Mouse (Mus musculus) embryo, embryonic 11 days (tissue): ENCODE data around the gene Gdpd2.

Experiments
- DNase-seq: peaks from one replicate; pipeline ENCODE4 v3.0.0-alpha.2; 2015

The Gdpd2 gene

GRCm38 (mm10) chrX:100778397-100778796, 48.7 kb downstream of the Gdpd2 start:
- DNase-seq: no peak
